Mouse (Mus musculus) heart, embryonic 14.5 days (tissue): ENCODE measurements at regions not wholly inside any gene's neighbourhood (a gene's known extent, or its start where the extent isn't known, plus 50 kb on each side); places are given as distances from the start of the nearest gene placed in this dataset.
"Not testable (repeated sequence)": the region's sequence is repeated elsewhere in the genome, so short reads cannot be mapped to it uniquely, and the experiment has no call there.

ENCODE experiments used
- ATAC-seq: fragments of 200-750 bp; cut with Nextera tagmentation; 2 replicates; pipeline ENCODE4 v1.8.0; 2017; ENCODE audit warnings: low read depth, moderate TSS enrichment; ENCODE audit not compliant: insufficient number of reproducible peaks, insufficient read depth, low FRiP score
- H3K27ac ChIP-seq, 2 experiments: fragments of 200-500 bp in 1 of 2; fragments of 300-500 bp in 1 of 2; sonication (generic) in 1 of 2; replicated peaks in 1 of 2; 2 replicates each; pipeline ENCODE4 v1.5.1; 2012 to 2014; ENCODE audit warnings: low read depth in 2 of 2, low read length in 2 of 2, control low read depth in 1 of 2, mild to moderate bottlenecking in 1 of 2, mixed read lengths in 1 of 2; ENCODE audit not compliant: control insufficient read depth in 1 of 2, insufficient read depth in 1 of 2
- H3K27me3 ChIP-seq: fragments of 300-500 bp; sonication (generic); 2 replicates; pipeline ENCODE4 v1.6.1; 2014; ENCODE audit warnings: mild to moderate bottlenecking, low read length, control low read depth; ENCODE audit not compliant: control insufficient read depth, insufficient read depth
- H3K36me3 ChIP-seq: fragments of 300-500 bp; sonication (generic); 2 replicates; pipeline ENCODE4 v1.6.1; 2014; ENCODE audit warnings: mild to moderate bottlenecking, control low read depth, low read length, mixed read lengths; ENCODE audit not compliant: control insufficient read depth, insufficient read depth
- H3K4me1 ChIP-seq, 2 experiments: fragments of 200-500 bp in 1 of 2; fragments of 300-500 bp in 1 of 2; sonication (generic) in 1 of 2; 2 replicates each; pipeline ENCODE4 v1.6.1; 2012 to 2014; ENCODE audit warnings: low read length in 2 of 2, control low read depth in 1 of 2, mixed read lengths in 1 of 2; ENCODE audit not compliant: control insufficient read depth in 2 of 2, insufficient read depth in 2 of 2
- H3K4me2 ChIP-seq: fragments of 300-500 bp; sonication (generic); 2 replicates; pipeline ENCODE4 v1.6.1; 2014; ENCODE audit warnings: mild to moderate bottlenecking, low read length
- H3K4me3 ChIP-seq, 2 experiments: fragments of 200-500 bp in 1 of 2; fragments of 300-500 bp in 1 of 2; sonication (generic) in 1 of 2; 2 replicates each; pipeline ENCODE4 v1.5.1; 2012 to 2014; ENCODE audit warnings: low read length in 2 of 2, mild to moderate bottlenecking in 2 of 2, control low read depth in 1 of 2, low read depth in 1 of 2, moderate library complexity in 1 of 2; ENCODE audit not compliant: control insufficient read depth in 1 of 2, insufficient read depth in 1 of 2
- H3K9ac ChIP-seq: fragments of 300-500 bp; sonication (generic); 2 replicates; pipeline ENCODE4 v1.6.1; 2014; ENCODE audit warnings: mild to moderate bottlenecking, low read length
- H3K9me3 ChIP-seq: fragments of 300-500 bp; sonication (generic); 2 replicates; pipeline ENCODE4 v1.6.1; 2016; ENCODE audit warnings: low read length, control low read depth; ENCODE audit not compliant: control insufficient read depth
- WGBS: fragments of 180-500 bp; shearing (Covaris S2); extraction: QIAGEN DNeasy Blood & Tissue Kit; methylation state at CpG from one replicate; pipeline ENCODE4 v1.1.7; 2014; 5-methylcytosine and 5-hydroxymethylcytosine counted together

DNA sequence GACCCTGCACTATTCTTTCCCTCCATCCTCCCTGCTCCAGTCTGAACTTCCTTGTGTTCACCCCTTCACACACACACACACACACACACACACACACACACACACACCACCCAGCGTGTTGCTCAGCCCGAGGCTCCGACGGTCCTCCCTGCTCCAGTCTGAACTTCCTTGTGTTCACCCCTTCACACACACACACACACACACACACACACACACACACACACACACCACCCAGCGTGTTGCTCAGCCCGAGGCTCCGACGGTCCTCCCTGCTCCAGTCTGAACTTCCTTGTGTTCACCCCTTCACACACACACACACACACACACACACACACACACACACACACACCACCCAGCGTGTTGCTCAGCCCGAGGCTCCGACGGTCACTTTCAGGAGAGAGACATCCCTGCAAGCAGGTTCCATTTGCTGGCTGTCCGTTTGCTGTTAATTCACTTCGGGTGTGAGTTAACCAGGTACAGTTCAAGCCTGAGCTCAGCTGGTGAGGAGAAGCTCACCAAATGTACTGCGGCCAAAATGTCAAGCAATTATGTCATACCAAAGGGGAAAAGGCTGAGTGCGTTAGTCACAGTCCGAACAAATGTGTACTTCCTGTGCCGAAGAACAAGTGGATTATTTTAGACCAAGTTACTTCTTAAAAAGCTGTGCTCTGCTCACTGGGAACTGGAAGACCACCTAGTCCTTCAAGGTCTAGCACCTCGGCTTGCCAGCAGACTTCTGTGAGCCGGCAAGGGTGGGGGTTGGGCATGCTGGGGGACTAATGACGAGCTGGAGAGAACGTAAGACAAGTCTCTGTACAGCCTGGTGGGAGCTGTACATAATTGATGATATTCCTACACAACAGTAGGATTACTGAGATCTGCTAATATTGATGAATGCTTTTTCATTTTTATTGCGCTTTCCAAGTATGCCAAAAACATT, 52.0 kb upstream of the Wwc2 start:
- not testable (repeated sequence) for H3K27ac ChIP-seq, H3K36me3 ChIP-seq, ATAC-seq, H3K27me3 ChIP-seq, H3K4me1 ChIP-seq, H3K9me3 ChIP-seq, H3K9ac ChIP-seq
- peak overlapping the region; percentile 40 for H3K4me2 ChIP-seq
- peak overlapping the region in 1 of 2 experiments; percentile 12; a peak in 1 of 4 replicates for H3K4me3 ChIP-seq
- WGBS: 50% methylated on average over 15 of the region's 23 CpGs

DNA sequence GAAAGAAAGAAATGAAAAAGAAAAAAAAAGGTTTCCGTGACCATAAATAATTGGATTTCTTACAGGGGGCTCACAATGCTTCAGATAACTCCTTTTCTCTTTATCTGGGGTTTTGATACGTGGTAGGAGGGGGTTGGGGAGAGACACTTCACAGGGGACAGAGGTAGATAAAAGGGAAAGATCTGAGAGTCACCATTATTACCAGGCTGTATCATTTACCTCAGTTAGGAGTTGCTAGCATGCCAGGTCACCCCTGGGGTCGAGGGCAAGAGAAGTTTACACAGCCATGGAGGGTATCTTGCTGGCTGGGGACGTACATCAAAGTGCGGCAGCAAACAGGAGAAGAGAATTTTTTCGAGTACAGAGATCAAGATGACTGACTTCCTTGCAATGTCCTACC, 51.5 kb upstream of the Dctd start:
- Histone ChIP-seq H3K4me2 (no peak overlapping the region), H3K9ac (no peak overlapping the region), H3K9me3 (no peaks in the 10 kb centered on the region), H3K4me1 (no peaks in the 10 kb centered on the region), H3K36me3 (no peaks in the 10 kb centered on the region), H3K27me3 (no peaks in the 10 kb centered on the region), H3K4me3 (no peak overlapping the region), H3K27ac (no peak overlapping the region)
- ATAC-seq: no peak
- 47% methylated on average over 6 of the region's 6 CpGs for WGBS
